Mouse (Mus musculus): ENCODE results near the gene Rnf180.

- TF ChIP-seq POLR2A (IDR thresholded peaks at IDR 0.05; ENCODE audit: extremely low read depth, insufficient read depth, low read length) (no peak), CTCF (IDR thresholded peaks at IDR 0.05; ENCODE audit: extremely low read depth, insufficient read depth, low read length) (no peak)
Observed at GRCm38 (mm10) chr13:105132370-105132769, 162.2 kb downstream of the Rnf180 start.

All from cortical plate, adult 2 months (tissue).